Mouse (Mus musculus): ENCODE results near the gene Lix1l. TPM values are rescaled to one million over a fixed set of nuclear protein-coding genes. Genes with fewer than 3 reads are reported as not detected.

Lix1l gene
- polyA plus RNA-seq (2015; fragmentation: Nextera tagmentation; extraction: Ambion mirVana) = 6.3 and 7.7 TPM in 2 replicates

DNA sequence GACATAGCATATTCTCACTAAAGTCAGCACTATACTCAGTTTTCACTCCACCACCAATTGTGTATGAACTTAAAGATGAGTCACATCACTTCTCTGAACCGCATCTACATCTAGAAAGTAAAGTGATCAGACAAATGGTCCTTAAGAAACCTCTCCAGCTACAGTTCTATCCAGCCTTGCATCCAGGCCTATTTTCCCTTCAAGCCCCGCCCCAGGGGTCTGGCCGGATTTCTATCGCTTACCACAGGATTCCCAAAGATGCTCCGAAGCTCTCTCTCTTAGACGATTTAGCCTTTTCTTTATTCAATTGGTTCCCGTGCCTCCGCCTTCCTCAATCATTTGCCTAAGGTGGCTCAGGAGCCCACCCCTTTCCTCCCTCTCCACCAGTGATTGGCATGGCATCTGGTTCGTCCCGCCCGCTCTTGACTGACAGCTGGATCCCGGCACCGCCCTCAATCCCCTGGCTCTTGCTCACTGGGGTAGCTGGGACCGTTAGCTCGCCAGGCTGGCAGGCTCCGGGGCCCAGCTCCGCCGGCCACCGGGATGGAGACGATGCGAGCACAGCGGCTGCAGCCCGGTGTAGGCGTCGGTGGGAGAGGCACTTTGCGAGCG, at the start of gene Lix1l:
Gene Lix1l, plus strand, starts transcription at position 511 of the 612 bp plus-strand sequence.

DNA sequence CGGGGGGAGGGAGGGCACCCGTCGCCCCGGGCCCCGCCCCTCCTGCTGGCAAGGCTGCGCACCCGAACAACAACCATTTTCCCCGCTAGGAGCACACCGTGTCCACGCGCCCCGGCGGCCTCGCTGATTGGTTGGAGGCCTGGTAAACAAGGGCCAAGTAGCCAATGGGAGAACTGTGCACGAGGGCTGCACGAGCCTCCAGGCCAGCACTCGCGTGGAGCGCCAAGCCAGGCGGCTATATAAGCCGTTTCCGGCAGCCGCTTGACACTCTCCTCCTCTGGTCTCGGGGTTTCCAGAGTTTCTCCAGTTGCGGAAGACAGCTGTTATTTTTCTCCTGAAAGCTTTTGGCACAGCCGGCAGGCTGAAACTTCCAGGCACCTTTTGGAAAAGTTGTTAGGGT, 43.3 kb upstream of the Lix1l start, which contains the start of gene Txnip:
Gene Txnip, plus strand, starts transcription at position 264 of the 400 bp plus-strand sequence.

DNA sequence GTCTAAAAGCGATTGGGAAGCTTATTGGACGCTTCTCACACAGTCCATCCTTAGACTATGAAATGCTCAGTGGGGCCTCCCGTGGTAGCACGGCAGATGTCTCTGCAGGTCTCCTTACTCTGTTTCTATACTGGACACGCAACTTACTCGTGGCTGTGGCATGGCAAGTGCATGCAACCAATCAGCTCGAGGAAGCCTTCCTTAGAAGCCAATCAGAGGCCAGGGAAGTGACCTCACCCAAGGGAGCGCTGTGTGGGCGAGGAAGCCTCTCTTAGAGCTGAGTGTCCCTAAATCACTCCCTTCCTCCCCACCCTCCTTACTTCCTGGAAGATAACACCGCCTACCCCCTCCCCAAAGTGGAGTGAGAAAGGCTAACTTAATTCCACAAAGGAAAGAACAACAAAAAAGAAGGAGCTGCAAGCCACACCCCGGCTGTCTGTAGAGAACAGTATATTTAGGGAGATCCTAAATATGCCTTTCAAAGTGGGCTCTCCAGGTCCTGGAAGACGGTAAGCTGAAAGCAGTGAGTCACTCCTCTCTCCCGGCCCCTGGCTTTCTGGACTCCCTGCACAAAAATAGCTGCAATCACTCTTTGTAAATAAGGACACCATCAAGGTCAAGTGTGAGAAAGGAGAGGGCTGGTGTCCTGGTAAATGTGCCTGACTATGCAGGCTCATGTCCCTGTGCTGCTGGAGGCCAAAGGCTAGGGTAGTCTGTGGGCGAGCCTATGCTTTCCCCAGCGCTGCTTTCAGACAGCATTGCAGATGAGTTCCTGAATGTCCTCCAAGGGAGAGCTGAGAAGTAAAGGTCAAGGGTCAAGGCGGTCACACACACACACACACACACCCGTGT, 24.0 kb upstream of the Lix1l start, which contains the start of gene Gm16253:
Gene Gm16253, plus strand, starts transcription at position 295 of the 852 bp plus-strand sequence.

DNA sequence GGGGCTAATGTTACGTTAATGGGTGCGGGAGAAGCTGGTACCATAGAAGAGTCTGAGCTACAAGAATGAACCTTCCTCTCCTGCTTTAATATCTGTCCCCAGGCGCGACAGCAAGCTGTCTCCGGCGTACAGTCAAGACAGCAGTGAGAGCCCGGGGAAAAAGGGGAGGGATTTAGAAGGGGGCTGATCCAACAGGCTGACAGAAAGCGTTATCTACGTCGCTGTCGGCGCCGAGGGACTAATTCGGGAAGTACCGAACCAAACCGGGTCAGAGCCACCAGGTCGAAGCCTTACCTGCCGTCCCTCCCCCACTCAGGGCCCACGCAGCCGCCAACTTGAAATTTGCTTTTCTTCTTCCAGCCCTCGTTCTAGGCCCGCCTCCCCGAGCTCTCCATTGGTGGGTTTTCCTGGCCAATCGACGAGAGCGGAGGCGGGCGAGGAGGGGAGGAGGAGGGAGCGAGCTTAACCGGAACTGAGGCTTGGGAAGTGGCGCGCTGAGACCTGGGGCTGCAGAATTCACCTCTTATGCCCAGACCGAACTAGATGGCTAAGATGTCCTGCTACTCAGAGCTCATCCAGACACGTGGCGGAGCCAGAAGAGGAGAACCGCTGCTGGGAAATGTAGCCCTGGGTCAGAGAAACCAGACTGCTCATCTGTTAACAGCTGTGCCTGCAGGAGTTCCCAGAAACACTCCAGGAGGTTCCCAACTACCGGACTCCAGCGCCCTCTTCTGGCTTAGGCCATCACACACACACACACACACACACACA, 7.0 kb upstream of the Lix1l start, which contains the start of gene Polr3gl:
Gene Polr3gl, minus strand, starts transcription at position 392 of the 771 bp plus-strand sequence.

DNA sequence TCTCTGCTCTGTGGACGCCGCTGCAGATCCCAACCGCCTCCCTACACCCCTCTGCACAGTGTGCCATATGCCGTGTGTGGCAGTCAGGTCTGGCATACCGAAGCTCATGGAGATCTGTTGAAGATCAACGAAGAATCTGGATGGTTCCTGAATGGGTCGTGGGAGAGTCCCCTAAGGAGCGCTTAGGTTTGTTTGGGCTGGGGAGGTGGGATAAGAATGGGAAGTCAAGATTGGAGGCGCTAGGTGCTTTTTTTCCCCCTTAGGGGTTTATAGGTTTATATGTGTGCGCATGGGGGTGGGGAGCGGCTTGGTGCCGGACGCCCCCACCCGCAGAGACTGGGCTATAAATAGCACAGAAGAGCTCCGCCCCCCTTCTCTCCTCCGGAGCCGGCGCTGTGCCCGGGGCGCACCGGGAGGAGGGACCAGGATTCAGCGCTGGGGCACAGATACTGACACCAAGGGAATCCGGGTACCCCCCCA, 4.7 kb upstream of the Lix1l start, which contains the start of gene Ankrd34a:
Gene Ankrd34a, plus strand, starts transcription at position 409 of the 480 bp plus-strand sequence.

DNA sequence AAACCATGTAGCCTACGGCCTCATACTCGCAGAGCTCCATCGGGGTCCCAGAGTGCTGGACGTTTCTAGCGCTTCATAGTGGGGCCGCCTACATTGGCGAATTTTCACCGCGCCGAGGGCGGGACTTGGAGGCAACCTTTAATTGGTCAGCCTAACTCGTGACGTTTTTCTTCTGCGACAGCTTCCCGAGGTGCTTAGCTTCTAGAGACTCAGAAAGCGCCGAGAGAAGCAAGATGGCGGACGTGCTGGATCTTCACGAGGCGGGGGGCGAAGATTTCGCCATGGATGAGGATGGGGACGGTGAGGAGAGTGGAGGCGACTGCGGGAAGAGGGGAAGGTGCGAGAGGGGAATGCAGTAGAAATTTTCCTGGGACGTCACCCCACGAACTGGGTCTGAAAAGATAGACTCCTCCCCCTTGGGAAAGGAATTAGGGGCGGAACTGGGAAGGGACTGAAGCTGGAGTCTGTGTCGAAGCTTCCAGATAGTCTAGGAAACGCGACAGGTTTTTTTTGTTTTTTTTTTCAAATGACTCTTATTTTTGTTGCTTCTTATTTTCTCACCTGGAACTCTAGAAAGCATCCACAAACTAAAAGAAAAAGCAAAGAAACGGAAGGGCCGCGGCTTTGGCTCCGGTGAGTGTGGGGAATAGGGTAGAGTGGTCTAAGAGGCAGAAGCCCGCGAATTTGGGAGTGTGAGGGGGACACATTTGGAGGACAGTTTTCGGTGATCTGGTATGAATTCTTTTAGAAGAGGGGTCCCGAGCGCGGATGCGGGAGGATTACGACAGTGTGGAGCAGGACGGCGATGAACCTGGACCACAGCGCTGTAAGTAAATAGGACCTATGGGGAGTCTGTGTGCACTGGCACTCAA, 29.0 kb downstream of the Lix1l start, which contains the start of gene Rbm8a:
Gene Rbm8a, plus strand, starts transcription at position 205 of the 872 bp plus-strand sequence.

DNA sequence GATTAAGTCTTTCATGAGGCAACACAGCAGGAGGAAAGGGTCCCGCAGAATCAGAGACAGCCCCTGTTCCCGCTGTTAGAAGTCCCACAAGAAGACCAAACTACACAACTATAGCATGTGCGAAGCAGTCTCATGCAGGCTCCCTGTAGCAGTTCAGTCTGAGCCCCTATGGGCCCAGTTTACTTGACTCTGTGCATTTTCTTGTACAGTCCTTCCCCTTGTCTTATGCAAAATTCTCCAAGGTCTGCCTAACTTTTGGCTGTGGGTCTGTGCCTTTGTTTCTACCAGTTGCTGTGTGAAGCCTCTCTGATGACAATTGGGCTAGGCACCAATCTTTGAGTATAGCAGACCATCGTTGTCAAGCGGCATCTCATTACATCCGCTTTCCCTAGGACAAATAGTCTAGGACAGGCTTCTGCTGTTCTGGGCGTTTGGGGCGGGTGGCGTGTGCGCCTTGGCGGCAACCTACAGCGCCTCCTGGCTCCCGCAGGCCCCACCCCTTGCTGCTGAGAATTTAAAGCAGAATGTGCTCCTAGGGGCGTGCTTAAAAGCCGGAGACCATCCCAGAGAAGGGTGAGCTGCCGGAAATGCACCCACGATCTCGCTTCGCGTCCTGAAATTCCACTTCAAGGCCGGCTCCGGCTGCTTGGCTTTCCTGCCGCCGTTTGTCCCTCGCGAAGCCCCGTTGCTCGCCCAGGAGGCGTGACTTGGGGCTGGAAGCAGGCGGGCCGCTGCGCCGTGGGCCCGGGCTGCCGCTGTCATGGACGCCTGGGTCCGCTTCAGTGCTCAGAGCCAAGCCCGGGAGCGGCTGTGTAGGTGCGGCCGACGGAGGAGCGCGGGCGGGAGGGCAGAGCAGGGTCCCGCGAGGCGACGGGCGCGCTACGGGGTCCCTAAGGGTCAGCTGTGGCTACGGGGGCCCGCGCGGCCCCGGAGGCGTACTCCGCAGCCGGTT, 34.3 kb downstream of the Lix1l start, which contains the start of the genes Pex11b and Gm42957:
Gene Pex11b, plus strand, starts transcription at position 449 of the 952 bp plus-strand sequence.
Gene Gm42957, plus strand, starts transcription at position 547 of the 952 bp plus-strand sequence.

DNA sequence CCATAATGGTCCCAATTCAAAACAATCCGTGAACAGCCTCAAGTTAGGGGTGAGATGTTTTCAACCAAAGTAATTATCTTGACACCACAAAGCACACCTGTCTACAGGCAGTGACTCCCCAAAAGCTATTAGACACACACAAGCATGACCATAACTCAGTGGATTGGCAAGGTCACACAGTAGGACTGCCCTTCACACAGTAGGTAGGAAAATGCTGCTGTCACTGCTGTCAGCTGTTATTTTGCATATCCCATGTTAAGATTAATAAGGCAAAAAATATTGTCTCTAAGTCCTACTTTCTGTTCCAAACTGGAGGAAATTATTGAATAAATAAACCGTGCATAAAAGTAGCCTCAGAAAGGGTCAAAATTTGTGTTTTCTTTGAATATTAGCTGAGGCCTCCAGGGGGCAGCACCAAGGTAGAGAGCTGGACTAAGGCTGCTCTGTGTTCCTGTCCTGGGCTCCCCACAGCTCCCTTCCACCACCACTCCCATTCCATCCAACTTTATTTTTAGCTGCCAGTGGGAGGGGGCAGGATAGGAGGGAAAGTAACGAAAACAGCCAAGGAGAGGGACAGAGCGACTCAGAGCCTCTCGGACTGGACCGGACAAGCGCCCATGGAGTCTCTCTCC, 44.2 kb downstream of the Lix1l start, which contains the start of gene Itga10:
Gene Itga10, plus strand, starts transcription at position 567 of the 632 bp plus-strand sequence.

DNA sequence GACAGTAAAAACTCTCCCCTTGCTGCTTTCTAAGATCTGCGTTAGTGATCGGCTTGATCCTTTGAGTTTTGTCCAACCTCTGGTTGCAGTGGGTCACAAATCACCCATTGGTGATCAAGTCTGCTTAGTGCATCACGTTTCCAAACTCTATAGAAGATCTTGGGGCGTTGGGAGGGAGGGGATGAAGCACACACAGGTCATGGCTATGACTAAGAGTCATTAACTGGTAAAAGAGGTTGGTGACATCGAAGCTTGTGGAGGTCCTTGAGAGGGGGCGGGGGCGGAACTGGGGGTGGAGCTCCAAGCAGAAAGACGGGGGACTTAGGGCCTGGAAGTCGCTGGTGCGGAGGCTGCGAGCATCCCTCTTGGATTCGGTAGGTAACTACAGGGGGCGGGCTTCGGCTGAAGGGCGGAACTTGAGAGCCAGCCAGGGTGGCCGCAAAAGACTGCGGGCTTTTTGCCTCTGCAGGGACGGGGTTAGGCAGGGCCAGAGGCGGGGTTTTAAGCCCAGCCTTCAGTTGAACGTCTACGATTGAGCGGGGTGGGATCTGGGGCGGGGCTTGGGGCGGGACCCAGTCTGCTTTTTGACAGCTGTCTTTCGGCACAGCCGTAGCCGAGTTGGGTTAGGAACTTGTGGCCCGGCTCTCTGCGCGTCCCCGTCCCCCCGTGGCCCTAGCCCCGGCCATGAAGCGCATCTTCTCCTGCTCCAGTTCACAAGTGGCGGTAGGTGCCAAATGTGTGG, 68.9 kb downstream of the Lix1l start, which contains the start of gene Ankrd35:
Gene Ankrd35, plus strand, starts transcription at position 405 of the 742 bp plus-strand sequence.

Other genes with a start within 250 kb of the Lix1l start
- gene BC107364, start 148.8 kb upstream of the Lix1l start, polyA plus RNA-seq (2015; fragmentation: Nextera tagmentation; extraction: Ambion mirVana) = 0.30 and 0.35 TPM in 2 replicates
- gene Hfe2, start 76.0 kb upstream of the Lix1l start, polyA plus RNA-seq (2015; fragmentation: Nextera tagmentation; extraction: Ambion mirVana) = not detected in 2 replicates
- gene Txnip, start 43.2 kb upstream of the Lix1l start, polyA plus RNA-seq (2015; fragmentation: Nextera tagmentation; extraction: Ambion mirVana) = 237 and 293 TPM in 2 replicates
- gene Gm16253, start 24.2 kb upstream of the Lix1l start, polyA plus RNA-seq (2015; fragmentation: Nextera tagmentation; extraction: Ambion mirVana) = 0.25 and 0.31 TPM in 2 replicates
- gene Polr3gl, start 7.0 kb upstream of the Lix1l start, polyA plus RNA-seq (2015; fragmentation: Nextera tagmentation; extraction: Ambion mirVana) = 20.7 and 23.8 TPM in 2 replicates
- gene Ankrd34a, start 4.5 kb upstream of the Lix1l start, polyA plus RNA-seq (2015; fragmentation: Nextera tagmentation; extraction: Ambion mirVana) = 0.61 and 0.71 TPM in 2 replicates
- 68.8 and 69.3 TPM in 2 replicates for gene Rbm8a, start 28.8 kb downstream of the Lix1l start, polyA plus RNA-seq (2015; fragmentation: Nextera tagmentation; extraction: Ambion mirVana)
- gene Pex11b, start 34.2 kb downstream of the Lix1l start, polyA plus RNA-seq (2015; fragmentation: Nextera tagmentation; extraction: Ambion mirVana) = 36.2 and 38.5 TPM in 2 replicates
- gene Gm42957, start 34.3 kb downstream of the Lix1l start, polyA plus RNA-seq (2015; fragmentation: Nextera tagmentation; extraction: Ambion mirVana) = 0.06 and 0.10 TPM in 2 replicates
- 0.30 and 0.53 TPM in 2 replicates for gene Itga10, start 44.4 kb downstream of the Lix1l start, polyA plus RNA-seq (2015; fragmentation: Nextera tagmentation; extraction: Ambion mirVana)
- gene Ankrd35, start 69.0 kb downstream of the Lix1l start, polyA plus RNA-seq (2015; fragmentation: Nextera tagmentation; extraction: Ambion mirVana) = 2.2 and 3.0 TPM in 2 replicates
- gene Pias3, start 95.2 kb downstream of the Lix1l start, polyA plus RNA-seq (2015; fragmentation: Nextera tagmentation; extraction: Ambion mirVana) = 36.1 and 36.9 TPM in 2 replicates
- 5.9 and 6.1 TPM in 2 replicates for gene Nudt17, start 107.4 kb downstream of the Lix1l start, polyA plus RNA-seq (2015; fragmentation: Nextera tagmentation; extraction: Ambion mirVana)
- gene Polr3c, start 126.5 kb downstream of the Lix1l start, polyA plus RNA-seq (2015; fragmentation: Nextera tagmentation; extraction: Ambion mirVana) = 18.5 and 18.7 TPM in 2 replicates
- 29.5 and 33.5 TPM in 2 replicates for gene Rnf115, start 126.5 kb downstream of the Lix1l start, polyA plus RNA-seq (2015; fragmentation: Nextera tagmentation; extraction: Ambion mirVana)
- 0.36 and 0.53 TPM in 2 replicates for gene Pdzk1, start 228.1 kb downstream of the Lix1l start, polyA plus RNA-seq (2015; fragmentation: Nextera tagmentation; extraction: Ambion mirVana)
- gene Cd160, start 228.2 kb downstream of the Lix1l start, polyA plus RNA-seq (2015; fragmentation: Nextera tagmentation; extraction: Ambion mirVana) = not detected in 2 replicates

Measured in urinary bladder, postnatal 0 days (tissue).